Mouse (Mus musculus) forebrain, embryonic 14.5 days (tissue): ENCODE data around the gene Spem2. TPM values are rescaled to one million over a fixed set of nuclear protein-coding genes. Genes with fewer than 3 reads are reported as not detected.

Experiments
- ATAC-seq: fragments of 200-750 bp; cut with Nextera tagmentation; 2 replicates; pipeline ENCODE4 v1.8.0; 2017; ENCODE audit warnings: mild to moderate bottlenecking, moderate library complexity
- DNase-seq: peaks from one replicate; pipeline ENCODE4 v3.0.0-alpha.2; 2015; ENCODE audit warnings: low spot score
- H3K27ac ChIP-seq: fragments of 300-500 bp; sonication (generic); 2 replicates; pipeline ENCODE4 v1.5.1; 2014; ENCODE audit warnings: low read depth, mild to moderate bottlenecking, control low read depth, low read length, moderate library complexity
- H3K27me3 ChIP-seq: fragments of 300-500 bp; sonication (generic); replicated peaks from 2 replicates; pipeline ENCODE4 v1.6.1; 2014; ENCODE audit warnings: low read length, control low read depth, mixed read lengths; ENCODE audit not compliant: control insufficient read depth, insufficient read depth
- H3K36me3 ChIP-seq: fragments of 300-500 bp; sonication (generic); 2 replicates; pipeline ENCODE4 v1.6.1; 2014; ENCODE audit warnings: low read length, control low read depth; ENCODE audit not compliant: control insufficient read depth, insufficient read depth
- H3K4me1 ChIP-seq: fragments of 300-500 bp; sonication (generic); 2 replicates; pipeline ENCODE4 v1.6.1; 2014; ENCODE audit warnings: antibody characterized with exemption, low read length, control low read depth; ENCODE audit not compliant: control insufficient read depth, insufficient read depth
- H3K4me2 ChIP-seq: fragments of 300-500 bp; sonication (generic); 2 replicates; pipeline ENCODE4 v1.6.1; 2014; ENCODE audit warnings: mild to moderate bottlenecking, control low read depth, low read length
- H3K4me3 ChIP-seq: fragments of 300-500 bp; sonication (generic); 2 replicates; pipeline ENCODE4 v1.5.1; 2014; ENCODE audit warnings: low read depth, low read length, control low read depth
- H3K9ac ChIP-seq: fragments of 300-500 bp; sonication (generic); 2 replicates; pipeline ENCODE4 v1.6.1; 2014; ENCODE audit warnings: mild to moderate bottlenecking, low read length, control low read depth, moderate library complexity
- H3K9me3 ChIP-seq: fragments of 300-500 bp; sonication (generic); replicated peaks from 2 replicates; pipeline ENCODE4 v1.6.1; 2016; ENCODE audit warnings: low read length, control low read depth, mixed read lengths; ENCODE audit not compliant: control insufficient read depth
- WGBS: fragments of 180-500 bp; shearing (Covaris S2); extraction: QIAGEN DNeasy Blood & Tissue Kit; methylation state at CpG from one replicate; pipeline ENCODE4 v1.1.7; 2014; 5-methylcytosine and 5-hydroxymethylcytosine counted together
- polyA plus RNA-seq: library from polyadenylated mRNA; unstranded; fragments of >200 nt; fragmentation: Nextera tagmentation; extraction: Ambion mirVana; gene quantifications from 2 replicates; pipeline ENCODE4 v1.2.1, GENCODE M21; 2014

Spem2 gene
- polyA plus RNA-seq, 1 experiment from 2014 or later = not detected

DNA sequence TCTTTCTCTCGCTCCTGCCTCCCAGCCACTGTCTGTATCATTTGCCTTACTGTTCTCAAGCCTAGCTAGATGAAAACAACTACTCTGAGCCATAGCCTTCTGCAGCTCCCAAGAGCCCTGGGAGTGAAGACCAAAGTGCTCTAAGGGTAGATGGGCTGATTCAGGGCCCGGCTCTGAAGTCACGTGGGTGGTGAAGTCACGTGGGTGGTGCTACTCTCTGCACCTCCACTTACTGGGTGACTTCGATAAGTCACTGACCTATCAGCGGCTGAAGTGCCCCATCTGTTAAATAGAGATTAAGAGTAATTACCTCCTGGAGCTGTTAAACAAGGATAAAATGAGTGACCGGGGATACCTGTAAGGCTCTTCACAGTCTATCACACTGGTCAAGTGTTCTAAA is 35.7 kb upstream of the Spem2 start:
- DNase-seq = no peak
- Histone ChIP-seq H3K4me1 (no peaks in the 10 kb centered on the region; the same call in 1 of the 2 replicates), H3K27me3 (peaks cover 9% of the 10 kb centered on the region; the same call in 1 of the 2 replicates), H3K4me2 (no peak overlapping the region), H3K9me3 (no peaks in the 10 kb centered on the region), H3K9ac (no peak overlapping the region), H3K27ac (no peak overlapping the region), H3K36me3 (peaks cover 39% of the 10 kb centered on the region), H3K4me3 (no peak overlapping the region)
- ATAC-seq = no peak
- 80% methylated on average over 7 of the region's 7 CpGs for WGBS

DNA sequence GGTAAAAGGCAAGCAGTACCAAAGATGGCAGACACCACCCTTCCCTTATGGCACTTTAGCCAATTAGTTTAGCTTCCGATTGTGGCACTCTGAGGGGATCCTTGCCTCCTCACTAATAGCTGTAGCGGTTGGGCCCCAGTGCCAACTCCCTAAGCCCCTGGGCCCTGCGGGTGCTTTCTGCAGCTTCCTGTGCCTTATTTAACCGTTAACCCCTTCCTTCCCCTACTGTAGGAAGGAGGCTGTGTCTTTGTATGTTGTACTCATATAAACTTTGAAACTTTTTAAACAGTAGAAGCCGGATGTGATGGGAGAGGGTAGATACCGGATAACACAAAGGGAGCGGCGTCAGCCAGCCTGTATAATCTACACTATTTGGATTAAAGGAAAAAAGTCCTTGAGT is 32.5 kb upstream of the Spem2 start:
- Histone ChIP-seq H3K36me3 (peaks cover 52% of the 10 kb centered on the region), H3K9ac (no peak overlapping the region), H3K4me2 (no peak overlapping the region), H3K27ac (no peak overlapping the region), H3K27me3 (no peaks in the 10 kb centered on the region), H3K4me1 (peaks cover 11% of the 10 kb centered on the region), H3K9me3 (no peaks in the 10 kb centered on the region), H3K4me3 (no peak overlapping the region)
- DNase-seq (no peak), ATAC-seq (no peak)
- 74% methylated on average over 8 of the region's 8 CpGs for WGBS

DNA sequence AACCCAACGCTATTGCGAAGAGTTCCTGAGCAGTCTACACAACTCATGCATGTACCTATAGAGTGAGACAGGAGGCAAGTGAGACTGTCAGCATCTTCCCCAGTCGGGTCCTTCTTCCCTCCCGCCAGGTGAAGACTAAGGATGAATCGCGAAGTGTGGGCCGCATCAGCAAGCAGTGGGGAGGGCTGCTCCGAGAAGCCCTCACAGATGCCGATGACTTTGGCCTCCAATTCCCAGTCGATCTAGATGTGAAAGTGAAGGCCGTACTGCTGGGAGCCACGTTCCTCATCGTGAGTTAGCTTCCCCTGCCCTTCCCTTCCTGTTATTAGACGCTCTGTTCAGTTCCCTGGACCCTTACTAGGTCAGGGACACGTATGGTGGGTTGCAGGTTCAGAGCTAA is 31.6 kb upstream of the Spem2 start:
- Histone ChIP-seq H3K9me3 (no peaks in the 10 kb centered on the region), H3K36me3 (peaks cover 52% of the 10 kb centered on the region), H3K27me3 (no peaks in the 10 kb centered on the region), H3K4me2 (no peak overlapping the region), H3K4me3 (no peak overlapping the region), H3K4me1 (peaks cover 14% of the 10 kb centered on the region), H3K27ac (no peak overlapping the region), H3K9ac (no peak overlapping the region)
- ATAC-seq (no peak), DNase-seq (no peak)
- 93% methylated on average over 15 of the region's 15 CpGs for WGBS

DNA sequence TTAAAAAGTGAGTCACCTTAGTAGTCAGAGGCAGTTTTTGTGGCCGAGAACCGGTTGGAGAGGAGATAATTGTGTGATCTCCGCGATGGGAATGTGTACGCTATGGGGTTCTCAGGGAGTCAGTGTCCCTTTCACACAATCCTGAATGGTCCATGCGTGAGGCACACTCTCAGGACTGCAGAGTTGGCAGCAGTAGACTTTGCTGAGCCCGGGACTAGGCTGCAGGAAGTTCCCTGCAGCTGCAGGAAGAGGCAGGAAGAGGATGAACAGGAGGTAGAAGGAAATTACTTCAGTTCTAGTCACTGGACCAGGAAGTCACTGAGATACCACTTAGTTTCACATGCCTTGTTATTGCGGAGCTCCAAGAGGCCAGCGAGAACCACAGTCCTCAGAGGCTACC is 30.9 kb upstream of the Spem2 start:
- H3K27ac ChIP-seq = no peak overlapping the region
- 93% methylated on average over 9 of the region's 9 CpGs for WGBS
- ATAC-seq = no peak

DNA sequence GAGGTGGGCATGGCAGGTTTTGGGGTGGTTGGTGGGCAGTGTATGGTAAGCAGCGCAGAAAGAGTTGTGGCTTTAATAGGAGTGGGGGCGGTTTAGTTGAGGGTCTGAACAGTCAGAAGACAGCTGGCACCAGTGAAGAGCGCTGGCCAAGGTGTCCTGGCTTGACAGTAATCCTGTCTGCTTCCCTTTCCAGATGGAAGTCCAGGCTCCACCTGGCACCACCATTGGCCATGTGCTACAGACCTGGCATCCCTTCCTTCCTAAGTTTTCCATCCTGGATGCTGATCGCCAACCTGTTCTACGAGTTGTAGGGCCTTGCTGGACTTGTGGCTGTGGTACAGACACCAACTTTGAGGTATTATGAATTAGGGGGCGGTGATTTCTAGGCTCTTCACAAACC is 29.8 kb upstream of the Spem2 start:
- H3K9me3 ChIP-seq = no peaks in the 10 kb centered on the region
- no peaks in the 10 kb centered on the region for H3K27me3 ChIP-seq
- H3K9ac ChIP-seq = no peak overlapping the region
- ATAC-seq = no peak
- DNase-seq = no peak
- WGBS = 97% methylated on average over 6 of the region's 6 CpGs
- peaks cover 52% of the 10 kb centered on the region for H3K36me3 ChIP-seq
- H3K4me1 ChIP-seq = peaks cover 14% of the 10 kb centered on the region
- H3K27ac ChIP-seq = no peak overlapping the region
- H3K4me3 ChIP-seq = no peak overlapping the region
- peak overlapping the region; percentile 81 for H3K4me2 ChIP-seq

More for the DNA sequence above, 30.9 kb upstream of the Spem2 start:
- H3K9ac ChIP-seq = no peak overlapping the region
- no peak for DNase-seq
- peaks cover 52% of the 10 kb centered on the region for H3K36me3 ChIP-seq
- no peaks in the 10 kb centered on the region for H3K27me3 ChIP-seq
- no peaks in the 10 kb centered on the region for H3K9me3 ChIP-seq
- H3K4me2 ChIP-seq = no peak overlapping the region
- H3K4me1 ChIP-seq = peaks cover 14% of the 10 kb centered on the region
- H3K4me3 ChIP-seq = no peak overlapping the region

DNA sequence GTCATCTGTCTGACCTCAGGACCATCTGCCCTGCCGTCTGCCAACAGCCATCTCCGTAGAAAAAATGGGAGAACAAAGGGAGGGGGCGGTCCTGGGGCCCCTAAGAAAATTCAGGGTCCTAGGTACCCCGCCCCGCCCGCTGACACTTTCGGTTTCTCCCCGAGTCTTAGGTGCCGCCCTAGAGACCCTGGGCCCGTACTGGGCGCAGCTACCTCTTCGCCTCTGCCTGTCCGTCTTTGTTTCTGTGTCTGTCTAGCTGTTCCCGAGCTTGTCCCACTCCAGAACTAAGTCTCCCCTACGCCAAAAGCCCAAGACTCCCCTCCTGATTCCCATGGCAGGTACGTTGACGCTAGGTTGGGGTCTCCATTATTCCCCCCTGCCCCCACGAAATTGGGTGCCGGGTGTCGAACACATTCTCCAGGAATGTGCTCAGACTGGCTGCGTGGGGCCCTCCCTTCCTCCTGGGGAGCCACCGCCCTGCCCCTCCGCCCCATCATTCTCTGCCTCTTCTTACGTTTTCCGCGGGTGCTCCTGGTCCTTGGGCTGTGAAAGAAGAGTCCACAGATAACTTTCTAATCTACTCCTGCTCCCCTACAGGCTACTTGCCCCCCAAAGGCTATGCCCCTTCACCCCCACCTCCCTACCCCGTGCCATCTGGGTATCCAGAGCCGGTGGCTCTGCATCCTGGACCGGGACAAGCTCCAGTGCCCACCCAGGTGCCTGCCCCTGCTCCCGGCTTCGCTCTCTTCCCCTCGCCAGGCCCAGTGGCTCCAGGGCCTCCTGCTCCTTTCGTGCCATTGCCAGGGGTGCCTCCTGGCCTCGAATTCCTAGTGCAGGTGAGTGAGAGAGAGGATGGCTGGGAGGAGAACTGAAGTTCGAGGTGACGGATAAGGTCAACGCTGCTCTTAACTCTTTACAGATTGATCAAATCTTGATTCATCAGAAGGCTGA is 28.7 kb upstream of the Spem2 start:
- Histone ChIP-seq H3K4me2 (peak overlapping the region; percentile 81), H3K4me3 (peak overlapping the region; percentile 57), H3K27me3 (no peaks in the 10 kb centered on the region), H3K4me1 (peaks cover 14% of the 10 kb centered on the region), H3K36me3 (peaks cover 43% of the 10 kb centered on the region), H3K9ac (peak overlapping the region; percentile 76), H3K9me3 (no peaks in the 10 kb centered on the region), H3K27ac (peak overlapping the region; percentile 94)
- DNase-seq = no peak
- ATAC-seq = peak; percentile 67
- WGBS = 13% methylated on average over 37 of the region's 37 CpGs

DNA sequence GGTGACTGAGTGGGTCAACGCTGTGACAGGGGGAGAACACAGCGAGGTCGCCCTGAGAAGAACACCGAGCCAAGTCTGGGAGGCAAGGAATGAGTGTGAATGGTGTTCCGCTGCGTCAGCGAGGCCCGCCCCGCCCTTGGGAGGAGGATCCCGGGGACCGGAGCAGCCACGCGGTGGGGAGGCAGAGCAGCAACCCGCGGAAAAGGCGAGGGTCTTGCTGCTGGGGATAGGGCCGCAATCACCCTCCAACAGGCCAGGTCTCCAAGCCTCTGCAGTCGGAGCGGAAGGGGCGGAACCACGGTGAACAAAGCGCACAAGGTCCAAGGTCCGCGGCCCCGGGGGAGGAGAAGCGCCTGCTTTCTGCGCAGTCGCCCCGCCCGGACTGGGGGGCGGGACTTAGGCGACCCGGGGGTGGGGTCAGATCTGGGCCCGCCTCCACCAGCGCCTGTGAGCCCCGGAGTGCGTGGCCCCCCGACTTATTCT is 28.0 kb upstream of the Spem2 start, which contains the start of gene Plscr3:
Plscr3 (plus strand) TSS at position 179 of the 483 bp plus-strand sequence.
- Histone ChIP-seq H3K27ac (peak within 1 kb of the TSS; percentile 94), H3K4me1 (peaks cover 14% of the 10 kb centered on the region), H3K9ac (peak within 1 kb of the TSS; percentile 76), H3K4me2 (peak within 1 kb of the TSS; percentile 81), H3K36me3 (peaks cover 35% of the 10 kb centered on the region), H3K4me3 (peak within 1 kb of the TSS; percentile 57), H3K27me3 (no peaks in the 10 kb centered on the region), H3K9me3 (no peaks in the 10 kb centered on the region)
- peak; percentile 95 for ATAC-seq
- 2% methylated on average over 38 of the region's 38 CpGs for WGBS
- peak; percentile 93 for DNase-seq

DNA sequence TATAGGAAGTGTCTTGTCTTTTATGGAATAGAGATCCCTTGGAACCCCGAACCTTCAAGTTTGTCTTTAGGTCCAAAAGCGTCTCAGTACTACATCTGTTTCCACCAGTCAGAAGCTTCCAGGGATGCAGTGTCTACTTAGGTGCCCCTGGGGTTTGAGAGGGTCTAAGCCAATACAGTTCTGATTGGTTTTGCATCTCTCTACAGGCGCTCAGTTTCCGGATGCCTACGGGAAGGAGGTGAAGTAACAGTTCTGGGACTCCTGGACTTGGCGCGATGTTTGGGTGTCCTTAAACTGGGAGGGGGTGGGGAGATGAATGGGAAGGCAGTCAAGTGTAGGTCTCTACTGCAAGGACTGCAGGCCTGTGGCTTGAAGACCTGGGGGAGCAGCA is 20.4 kb upstream of the Spem2 start:
- peak; percentile 2; the same call in 1 of the 2 replicates for ATAC-seq

More for the DNA sequence above, 20.4 kb upstream of the Spem2 start:
- no peaks in the 10 kb centered on the region for H3K9me3 ChIP-seq
- peak overlapping the region; percentile 96 for H3K4me2 ChIP-seq
- H3K36me3 ChIP-seq = peaks cover 3% of the 10 kb centered on the region; the same call in 1 of the 2 replicates
- peak; percentile 46 for DNase-seq
- H3K4me1 ChIP-seq = peaks cover 29% of the 10 kb centered on the region
- peak overlapping the region; percentile 98 for H3K9ac ChIP-seq
- peak overlapping the region; percentile 90 for H3K4me3 ChIP-seq
- H3K27ac ChIP-seq = peak overlapping the region; percentile 95
- H3K27me3 ChIP-seq = no peaks in the 10 kb centered on the region
- 3% methylated on average over 7 of the region's 7 CpGs for WGBS
